Mouse (Mus musculus): Measurements from ENCODE around the gene Rbm44.
A peak's percentile ranks its signal among the peaks of the same experiment; 100 is the strongest.

The Rbm44 gene

GRCm38 (mm10) chr1:91209343-91209742 lies 64.5 kb downstream of the Rbm44 start:
- DNase-seq (ENCODE audit: low spot score in 2 of 2), result peak in 1 of 2 experiments; percentile 78

- DNase-seq (ENCODE audit: low spot score in 2 of 2), result peak; percentile 79 to 93
Measured at GRCm38 (mm10) chr1:91209785-91210184, 64.9 kb downstream of the Rbm44 start.

GRCm38 (mm10) chr1:91211099-91211498 lies 66.2 kb downstream of the Rbm44 start:
- DNase-seq (ENCODE audit: low spot score in 2 of 2), result peak in 1 of 2 experiments; percentile 83

DNA sequence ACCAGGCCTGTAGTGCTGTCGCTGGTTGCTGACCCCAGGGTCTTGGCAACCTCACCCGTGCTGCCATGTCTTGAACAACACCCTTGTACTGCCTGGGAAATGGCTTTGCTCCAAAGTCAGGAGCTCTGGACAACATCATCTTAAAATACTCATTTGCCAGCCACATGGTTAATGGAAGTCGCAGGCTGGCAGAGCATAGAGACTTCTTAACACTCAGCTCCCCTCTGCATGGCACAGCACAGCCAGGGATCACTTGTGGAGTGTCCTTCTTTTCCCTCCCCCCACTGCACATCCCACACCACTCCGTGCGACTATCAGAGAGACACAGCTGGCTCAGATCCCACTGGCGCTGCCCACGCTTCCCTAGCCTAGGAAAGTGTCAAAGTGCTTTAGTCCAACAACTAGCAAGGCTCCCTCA lies 66.7 kb downstream of the Rbm44 start:
- no peak for DNase-seq (ENCODE audit: low spot score in 2 of 2)

GRCm38 (mm10) chr1:91215264-91215663 lies 70.4 kb downstream of the Rbm44 start:
- no peak for DNase-seq (ENCODE audit: low spot score in 2 of 2)

DNA sequence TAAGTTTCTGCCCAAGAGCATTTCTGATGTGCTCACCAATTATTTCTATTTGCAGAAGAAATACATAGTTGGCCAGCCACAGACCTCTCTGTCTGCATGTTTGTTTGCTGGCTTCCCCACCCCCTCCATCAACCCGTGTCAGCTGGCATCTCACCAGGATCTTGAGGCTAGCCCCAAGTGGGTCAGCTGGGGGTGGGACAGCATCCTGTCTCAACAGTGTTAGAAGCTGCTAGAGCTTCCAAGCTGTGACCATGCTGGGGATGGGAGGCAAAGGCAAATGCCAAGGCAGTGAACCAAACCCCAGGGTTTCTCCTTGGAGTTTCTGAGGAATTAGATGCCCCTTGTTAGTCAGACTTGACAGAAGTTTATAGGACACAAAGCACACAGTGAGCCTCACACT lies 71.1 kb downstream of the Rbm44 start:
- DNase-seq (ENCODE audit: low spot score in 2 of 2), result no peak

DNA sequence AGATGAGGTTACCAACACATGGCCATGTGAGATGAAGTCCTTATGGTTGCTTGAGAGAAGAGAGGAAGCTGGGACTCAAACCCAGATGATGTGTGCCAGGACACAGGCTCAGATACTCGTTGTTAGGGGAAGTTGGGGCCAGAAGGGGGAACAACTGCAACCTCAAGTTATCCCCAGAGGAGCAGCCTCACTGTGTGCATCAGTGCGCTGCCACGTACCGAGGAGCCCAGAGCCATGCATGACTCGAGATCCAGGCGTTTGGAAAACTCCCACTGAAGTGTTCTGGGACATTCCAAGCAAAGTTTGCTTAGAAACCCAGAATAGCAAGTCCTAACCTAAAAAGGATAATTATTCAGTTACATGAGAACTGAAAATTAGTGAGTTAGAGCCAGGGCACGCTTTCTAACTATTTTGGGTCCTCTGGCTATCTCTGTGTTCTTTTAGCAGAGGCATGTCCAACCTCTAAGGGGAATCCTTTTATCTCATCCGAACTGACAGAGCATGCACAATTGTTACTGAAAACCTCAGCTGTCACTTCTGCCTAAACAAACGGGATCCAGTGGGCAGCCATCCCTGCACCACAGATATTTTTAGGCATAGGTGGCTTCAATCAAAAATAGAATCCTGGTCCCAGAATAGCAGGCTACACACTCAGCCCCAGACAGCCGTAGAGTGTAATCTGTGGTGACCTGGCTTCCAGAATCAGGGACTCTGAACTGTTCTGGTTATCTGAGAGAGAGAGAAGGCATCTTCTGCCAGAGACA lies 71.8 kb downstream of the Rbm44 start:
- no peak for DNase-seq (ENCODE audit: low spot score in 2 of 2)

DNA sequence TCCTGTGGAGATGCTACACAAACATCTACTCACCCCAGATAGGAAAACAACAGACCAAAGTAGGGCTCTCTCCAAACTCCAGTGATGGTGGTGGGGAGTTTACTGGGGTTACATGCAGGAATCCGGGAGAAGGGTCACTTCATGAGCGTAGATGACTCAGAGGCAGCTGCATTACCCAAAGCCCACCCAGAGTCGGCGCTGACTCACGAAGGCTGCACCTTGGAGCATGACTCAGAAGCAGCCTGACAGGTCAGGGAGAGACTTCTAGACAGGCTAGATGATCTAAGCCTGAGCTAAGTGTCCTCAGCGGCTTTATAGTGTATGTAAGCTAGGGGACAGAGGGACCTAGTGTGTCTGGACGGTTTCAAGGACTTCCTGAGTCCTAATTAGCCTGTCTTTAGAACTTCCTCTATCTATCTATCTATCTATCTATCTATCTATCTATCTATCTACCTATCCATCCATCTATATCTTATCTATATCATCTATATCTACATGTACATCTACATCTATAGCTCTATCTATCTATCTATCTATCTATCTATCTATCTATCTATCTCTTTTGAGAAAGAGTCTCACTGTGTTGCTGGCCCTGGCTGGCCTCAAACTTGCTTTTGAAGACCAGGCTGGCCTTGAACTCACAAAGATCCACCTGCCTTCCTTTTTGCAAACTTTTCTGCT lies 74.9 kb downstream of the Rbm44 start:
- DNase-seq (ENCODE audit: low spot score in 2 of 2), result no peak

GRCm38 (mm10) chr1:91220322-91220672 lies 75.4 kb downstream of the Rbm44 start:
- DNase-seq (ENCODE audit: low spot score in 2 of 2), result no peak

Measured in left cerebral cortex, adult 9 months (tissue).